Mouse (Mus musculus): Measurements from ENCODE around the gene Hrk.

Hrk gene

GRCm38 (mm10) chr5:118223142-118223757 is 58.8 kb downstream of the Hrk start:
- DNase-seq (ENCODE audit: low spot score): no peak

GRCm38 (mm10) chr5:118230071-118230611 is 65.7 kb downstream of the Hrk start:
- no peak for DNase-seq (ENCODE audit: low spot score)

GRCm38 (mm10) chr5:118236891-118237290 is 72.4 kb downstream of the Hrk start:
- DNase-seq (ENCODE audit: low spot score): no peak
